Mouse (Mus musculus): ENCODE measurements around the gene Slc12a8.

DNA sequence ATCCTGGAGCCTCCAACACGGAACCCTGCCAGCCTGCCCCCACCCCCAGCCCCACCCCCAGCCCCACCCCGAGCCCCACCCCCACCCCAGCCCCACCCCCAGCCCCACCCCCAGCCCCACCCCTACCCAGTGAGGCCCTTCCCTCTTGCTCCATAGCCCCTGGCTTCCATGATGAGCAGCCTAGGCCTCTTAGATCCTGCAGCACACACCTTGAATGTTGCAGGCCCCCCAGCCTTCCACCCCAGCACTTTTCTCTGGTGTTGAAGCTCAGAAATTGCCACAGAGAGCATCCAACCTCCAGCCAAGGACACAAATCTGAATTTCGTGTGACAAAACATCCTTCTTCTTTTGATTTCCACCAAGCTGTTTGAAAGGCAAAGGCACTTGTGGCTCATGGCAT is 104.7 kb downstream of the Slc12a8 start:
- TF ChIP-seq CTCF (IDR thresholded peaks at IDR 0.05; ENCODE audit: low read depth) (no peak), EP300 (IDR thresholded peaks at IDR 0.05; ENCODE audit: low read depth) (no peak)

All from heart, postnatal 0 days (tissue).